Mouse (Mus musculus) liver, embryonic 14.5 days (tissue): Measurements from ENCODE around the gene Stk26.

ENCODE experiments used
- CTCF ChIP-seq: IDR thresholded peaks from 2 replicates; pipeline ENCODE4 v1.5.1; 2016; ENCODE audit warnings: antibody characterized with exemption, low read depth, control low read depth
- EP300 ChIP-seq: IDR thresholded peaks from 2 replicates; pipeline ENCODE4 v1.6.1; 2016; ENCODE audit warnings: antibody characterized with exemption, low read depth

- no peak for TF ChIP-seq EP300
- TF ChIP-seq CTCF = no peak
These were observed 17.0 kb upstream of the Stk26 start for GRCm38 (mm10) chrX:50823856-50824255.
